Mouse (Mus musculus) pancreas, adult 10 weeks (tissue): Measurements from ENCODE around the gene Cspg5. TPM values are rescaled to one million over a fixed set of nuclear protein-coding genes. Genes with fewer than 3 reads are reported as not detected.

Experiments used
- polyA plus RNA-seq: library from polyadenylated mRNA; stranded (reverse); fragments of 350-450 nt; fragmentation: Illumina TruSeq; extraction: RNeasy Lipid Tissue Mini Kit (QIAGEN cat#74804); gene quantifications from one replicate; pipeline ENCODE4 v1.2.3, GENCODE M21; 2015; ENCODE audit warnings: low read depth, low replicate concordance; ENCODE audit not compliant: insufficient read depth

The Cspg5 gene
- not detected for polyA plus RNA-seq

GRCm38 (mm10) chr9:110243221-110243833 lies at the start of gene Cspg5:
Gene Cspg5 (plus strand): TSS chr9:110243783.

DNA sequence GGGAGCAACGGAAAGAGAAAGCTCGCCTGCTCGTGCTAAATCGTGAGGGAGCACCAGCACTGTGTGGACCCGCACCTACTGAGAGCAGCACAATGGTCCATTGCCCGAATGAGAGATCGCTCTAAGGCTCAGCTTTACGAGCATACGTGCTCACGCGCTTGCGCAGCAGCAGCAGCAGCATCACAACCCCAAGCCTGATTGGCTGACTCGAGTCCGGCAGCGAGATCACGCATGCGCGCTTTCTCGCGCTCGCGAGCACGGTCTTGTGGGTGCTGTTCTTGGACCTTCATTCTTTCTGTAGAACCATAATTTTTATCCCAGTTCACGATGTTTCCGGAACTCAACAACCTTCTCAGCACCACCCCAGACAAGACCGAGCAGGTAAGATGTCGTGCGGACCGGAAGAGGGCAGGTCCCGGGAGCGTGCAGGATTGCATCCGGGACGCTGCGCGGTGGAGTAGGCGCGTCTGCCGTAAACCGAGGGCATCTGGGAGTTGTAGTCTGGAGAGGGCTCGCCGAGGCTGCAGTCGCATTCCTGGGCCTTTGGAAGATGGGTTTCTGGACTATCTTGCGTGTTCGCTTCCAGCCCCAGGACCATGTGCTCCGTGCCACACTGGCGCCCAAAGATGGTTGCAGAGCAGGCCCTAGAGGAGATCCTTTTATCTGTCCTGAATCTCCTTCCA lies 61.5 kb downstream of the Cspg5 start, which contains the start of gene Elp6:
TSS of gene Elp6 (plus strand) at position 205 of the 683 bp plus-strand sequence.

Other genes with a start within 250 kb of the Cspg5 start
- 7.1 TPM for gene Smarcc1, start 126.1 kb upstream of the Cspg5 start, polyA plus RNA-seq
- gene Dhx30, start 126.0 kb upstream of the Cspg5 start, polyA plus RNA-seq = 33.1 TPM
- 2.8 TPM for gene Elp6, start 61.4 kb downstream of the Cspg5 start, polyA plus RNA-seq
- gene Scap, start 89.5 kb downstream of the Cspg5 start, polyA plus RNA-seq = 11.1 TPM
- gene Ptpn23, start 164.4 kb downstream of the Cspg5 start, polyA plus RNA-seq = 12.0 TPM
- not detected for gene Ngp, start 176.0 kb downstream of the Cspg5 start, polyA plus RNA-seq
- 3.0 TPM for gene Klhl18, start 232.9 kb downstream of the Cspg5 start, polyA plus RNA-seq
- 0.39 TPM for gene Kif9, start 233.2 kb downstream of the Cspg5 start, polyA plus RNA-seq